Comparison of ENCODE assay signal across 14 mouse cellular contexts in genomic region chr10:42071404-42072024, GRCm38 (mm10). TPM values are rescaled to one million over a fixed set of nuclear protein-coding genes. Genes with fewer than 3 reads are reported as not detected.
DNase-seq lines count a peak whose midpoint lies in the region; ATAC-seq and TF ChIP-seq lines count a peak whose summit lies in the region.
"Had no signal": no experiment of that assay in that cellular context is flagged by ENCODE, and none has a peak within 500 bp of the region (broad histone marks: within the 10 kb centered on the region; RNA-seq: fewer than 3 reads in every experiment).

No protein-coding gene starts in this region.

- peak overlapping the region; percentile 51 for H3K27ac ChIP-seq in liver, embryonic 11.5 days (ENCODE audit: low read depth, low read length)
- no peak overlapping the region for H3K27ac ChIP-seq in liver, postnatal 0 days (ENCODE audit: low read depth)
- H3K27ac ChIP-seq in embryonic facial prominence, embryonic 13.5 days = no peak overlapping the region
- H3K27ac ChIP-seq in hindbrain, embryonic 15.5 days (replicated peaks) = no peak overlapping the region
- H3K27ac ChIP-seq in midbrain, embryonic 16.5 days (ENCODE audit: low read length) = no peak overlapping the region
- H3K27ac ChIP-seq: limb, embryonic 13.5 days had no signal

- H3K27me3 ChIP-seq in liver, embryonic 11.5 days (replicated peaks; ENCODE audit: control insufficient read depth, insufficient read depth, low read length) = peaks cover 4% of the 10 kb centered on the region; the same call in 1 of the 2 replicates
- H3K27me3 ChIP-seq in liver, postnatal 0 days (ENCODE audit: insufficient read depth, low read length) = no peaks in the 10 kb centered on the region
- no peaks in the 10 kb centered on the region for H3K27me3 ChIP-seq in embryonic facial prominence, embryonic 13.5 days
- no peaks in the 10 kb centered on the region for H3K27me3 ChIP-seq in hindbrain, embryonic 15.5 days
- H3K27me3 ChIP-seq in midbrain, embryonic 16.5 days (ENCODE audit: control insufficient read depth, insufficient read depth, low read depth, low read length) = no peaks in the 10 kb centered on the region
- H3K27me3 ChIP-seq: limb, embryonic 13.5 days had no signal

- 38% methylated on average over 8 of the region's 8 CpGs for WGBS in liver, embryonic 11.5 days
- WGBS in liver, postnatal 0 days (ENCODE audit: insufficient replicate concordance) = 42% methylated on average over 8 of the region's 8 CpGs
- 25% methylated on average over 8 of the region's 8 CpGs for WGBS in embryonic facial prominence, embryonic 13.5 days
- 22% methylated on average over 8 of the region's 8 CpGs for WGBS in hindbrain, embryonic 15.5 days
- WGBS in midbrain, embryonic 16.5 days = 9% methylated on average over 8 of the region's 8 CpGs

- no peak for TF ChIP-seq CTCF in liver, postnatal 0 days (IDR thresholded peaks at IDR 0.05; ENCODE audit: low read depth)

- ATAC-seq in liver, embryonic 11.5 days (replicated peaks; ENCODE audit: low FRiP score) = no peak
- no peak for ATAC-seq in liver, postnatal 0 days
- ATAC-seq in embryonic facial prominence, embryonic 13.5 days (ENCODE audit: insufficient number of reproducible peaks, insufficient read depth, low FRiP score, low TSS enrichment, low read depth) = no peak
- peak; percentile 72 for ATAC-seq in hindbrain, embryonic 15.5 days (ENCODE audit: low FRiP score, low read depth)
- ATAC-seq in midbrain, embryonic 16.5 days = peak; percentile 72
- ATAC-seq in monocyte, adult 5-6 weeks (replicated peaks; ENCODE audit: insufficient number of reproducible peaks, low FRiP score, low TSS enrichment, poor library complexity, severe bottlenecking) = no peak
- ATAC-seq: CD4-positive, CD25-positive, alpha-beta regulatory T cell, adult 4 months had no signal

- no peaks in the 10 kb centered on the region for H3K9me3 ChIP-seq in liver, embryonic 11.5 days (ENCODE audit: control insufficient read depth, low read length)
- H3K9me3 ChIP-seq in liver, postnatal 0 days (ENCODE audit: low read length) = no peaks in the 10 kb centered on the region
- no peaks in the 10 kb centered on the region for H3K9me3 ChIP-seq in embryonic facial prominence, embryonic 13.5 days
- H3K9me3 ChIP-seq in hindbrain, embryonic 15.5 days = no peaks in the 10 kb centered on the region
- no peaks in the 10 kb centered on the region for H3K9me3 ChIP-seq in midbrain, embryonic 16.5 days (replicated peaks; ENCODE audit: control insufficient read depth, low read length, poor library complexity, severe bottlenecking)
- H3K9me3 ChIP-seq: limb, embryonic 13.5 days had no signal

- peaks cover 38% of the 10 kb centered on the region for H3K4me1 ChIP-seq in liver, embryonic 11.5 days (replicated peaks; ENCODE audit: control insufficient read depth, insufficient read depth, low read length)
- 0 out of 2 replicates have a peak, but pooled peaks cover 5% of the 10 kb centered on the region for H3K4me1 ChIP-seq in liver, postnatal 0 days (ENCODE audit: insufficient read depth)
- peaks cover 20% of the 10 kb centered on the region for H3K4me1 ChIP-seq in embryonic facial prominence, embryonic 13.5 days
- peaks cover 11% of the 10 kb centered on the region for H3K4me1 ChIP-seq in hindbrain, embryonic 15.5 days (replicated peaks)
- H3K4me1 ChIP-seq in midbrain, embryonic 16.5 days (ENCODE audit: control insufficient read depth, insufficient read depth, low read length) = peaks cover 12% of the 10 kb centered on the region

- H3K36me3 ChIP-seq in liver, embryonic 11.5 days (ENCODE audit: control insufficient read depth, insufficient read depth, low read length) = no peaks in the 10 kb centered on the region
- no peaks in the 10 kb centered on the region for H3K36me3 ChIP-seq in liver, postnatal 0 days (replicated peaks; ENCODE audit: insufficient read depth, low read length)
- no peaks in the 10 kb centered on the region for H3K36me3 ChIP-seq in embryonic facial prominence, embryonic 13.5 days
- no peaks in the 10 kb centered on the region for H3K36me3 ChIP-seq in hindbrain, embryonic 15.5 days
- no peaks in the 10 kb centered on the region for H3K36me3 ChIP-seq in midbrain, embryonic 16.5 days (ENCODE audit: control insufficient read depth, insufficient read depth, low read length)
- H3K36me3 ChIP-seq: limb, embryonic 13.5 days had no signal

- H3K4me2 ChIP-seq in liver, embryonic 11.5 days = peak overlapping the region; percentile 38
- H3K4me2 ChIP-seq in liver, postnatal 0 days (ENCODE audit: low read depth, low read length) = no peak overlapping the region
- H3K4me2 ChIP-seq in embryonic facial prominence, embryonic 13.5 days = no peak overlapping the region
- H3K4me2 ChIP-seq in hindbrain, embryonic 15.5 days = no peak overlapping the region; the same call in 1 of the 2 replicates
- H3K4me2 ChIP-seq in midbrain, embryonic 16.5 days (ENCODE audit: low read length) = 0 out of 2 replicates have a peak overlapping the region, but pooled peaks have one; percentile 6
- H3K4me2 ChIP-seq: limb, embryonic 13.5 days had no signal

- DNase-seq in liver, embryonic 11.5 days (ENCODE audit: low spot score) = no peak
- no peak for DNase-seq in liver, postnatal 0 days
- DNase-seq in right cerebral cortex, adult 18-20 months = no peak
- DNase-seq in left cerebral cortex, adult 11 months (ENCODE audit: low spot score) = no peak
- DNase-seq: adrenal gland, postnatal 10 days; cerebellum, adult 2 months; right cerebral cortex, postnatal 14 days; thymus, adult 2 months had no signal

- no peak overlapping the region for H3K4me3 ChIP-seq in liver, embryonic 11.5 days (ENCODE audit: low read depth, low read length)
- no peak overlapping the region for H3K4me3 ChIP-seq in liver, postnatal 0 days (ENCODE audit: low read depth, low read length)
- no peak overlapping the region for H3K4me3 ChIP-seq in embryonic facial prominence, embryonic 13.5 days
- no peak overlapping the region for H3K4me3 ChIP-seq in hindbrain, embryonic 15.5 days
- H3K4me3 ChIP-seq in midbrain, embryonic 16.5 days (ENCODE audit: low read depth, low read length) = no peak overlapping the region
- H3K4me3 ChIP-seq: limb, embryonic 13.5 days had no signal

- no peak for TF ChIP-seq EP300 in liver, postnatal 0 days (IDR thresholded peaks at IDR 0.05; ENCODE audit: low read depth)

- 0 out of 2 replicates have a peak overlapping the region, but pooled peaks have one; percentile 38 for H3K9ac ChIP-seq in liver, embryonic 11.5 days (ENCODE audit: low read depth, low read length)
- H3K9ac ChIP-seq in liver, postnatal 0 days (replicated peaks) = no peak overlapping the region
- H3K9ac ChIP-seq in embryonic facial prominence, embryonic 13.5 days = peak overlapping the region; percentile 16; the same call in 1 of the 2 replicates
- no peak overlapping the region for H3K9ac ChIP-seq in hindbrain, embryonic 15.5 days
- H3K9ac ChIP-seq in midbrain, embryonic 16.5 days (ENCODE audit: low read depth, low read length) = no peak overlapping the region; the same call in 1 of the 2 replicates
- H3K9ac ChIP-seq: limb, embryonic 13.5 days had no signal

RNA-seq across cellular contexts. Expression of gene Armc2, which starts 53.3 kb away (rescaled TPM):
- polyA plus RNA-seq in liver, embryonic 11.5 days (2014; fragmentation: Nextera tagmentation; extraction: Ambion mirVana) = 0.39 and 1.0 TPM in 2 replicates
- 0.07 and 0.21 TPM in 2 replicates for polyA plus RNA-seq in liver, postnatal 0 days (2015; fragmentation: Nextera tagmentation; extraction: Ambion mirVana)
- polyA plus RNA-seq in embryonic facial prominence, embryonic 13.5 days (2015; fragmentation: Nextera tagmentation; extraction: Ambion mirVana) = 3.6 and 4.2 TPM in 2 replicates
- 9.4 and 12.5 TPM in 2 replicates for polyA plus RNA-seq in hindbrain, embryonic 15.5 days (2015; fragmentation: Nextera tagmentation; extraction: Ambion mirVana)
- 11.7 and 12.1 TPM in 2 replicates for polyA plus RNA-seq in midbrain, embryonic 16.5 days (2015; fragmentation: Nextera tagmentation; extraction: Ambion mirVana)
- 1.3 to 4.9 TPM in 2 of 3 replicates, not detected in the other for total RNA-seq in monocyte, adult 5-6 weeks (2017)

Comparison
In these comparisons a context has a peak if more than half of its experiments do, and no peak if none do; other contexts are left out.
1. H3K4me2 ChIP-seq: peak in liver, embryonic 11.5 days (single experiment) and midbrain, embryonic 16.5 days (single experiment); none in liver, postnatal 0 days (single experiment), embryonic facial prominence, embryonic 13.5 days (single experiment) and hindbrain, embryonic 15.5 days (single experiment).
2. H3K9ac ChIP-seq: peak in liver, embryonic 11.5 days (single experiment) and embryonic facial prominence, embryonic 13.5 days (single experiment); none in liver, postnatal 0 days (single experiment), hindbrain, embryonic 15.5 days (single experiment) and midbrain, embryonic 16.5 days (single experiment).
3. ATAC-seq: peak in hindbrain, embryonic 15.5 days (single experiment) and midbrain, embryonic 16.5 days (single experiment); none in liver, embryonic 11.5 days (single experiment), liver, postnatal 0 days (single experiment), embryonic facial prominence, embryonic 13.5 days (single experiment) and monocyte, adult 5-6 weeks (single experiment).